Mouse (Mus musculus) retina, postnatal 7 days (tissue): ENCODE measurements around the gene Efcab3.
"Not testable (repeated sequence)": the region's sequence is repeated elsewhere in the genome, so short reads cannot be mapped to it uniquely, and the experiment has no call there.

Source experiments
- DNase-seq: peaks from one replicate; pipeline ENCODE4 v3.0.0-alpha.2; 2012; ENCODE audit warnings: low read depth, low spot score

Efcab3 gene

DNA sequence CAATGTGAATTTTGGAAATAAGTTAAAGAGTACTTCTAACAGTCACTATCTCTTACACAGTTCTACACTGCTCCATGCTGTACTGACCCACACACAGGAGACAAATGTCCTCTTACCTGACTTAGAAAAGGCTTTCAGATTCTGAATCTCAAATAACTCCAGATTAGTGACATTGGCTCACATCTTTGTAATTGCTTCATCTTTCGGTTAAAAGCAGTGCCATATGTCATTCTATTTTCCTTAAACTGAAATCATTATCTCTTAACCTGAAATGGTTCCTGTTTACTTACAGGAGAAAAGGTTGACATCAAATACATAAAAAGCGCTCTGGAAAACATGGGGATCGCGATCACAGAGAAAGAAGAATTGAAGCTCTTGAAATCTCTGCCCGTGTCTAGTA is at the start of gene Efcab3:
Gene Efcab3, plus strand, starts transcription at position 301 of the 400 bp plus-strand sequence.
- DNase-seq: no peak

DNA sequence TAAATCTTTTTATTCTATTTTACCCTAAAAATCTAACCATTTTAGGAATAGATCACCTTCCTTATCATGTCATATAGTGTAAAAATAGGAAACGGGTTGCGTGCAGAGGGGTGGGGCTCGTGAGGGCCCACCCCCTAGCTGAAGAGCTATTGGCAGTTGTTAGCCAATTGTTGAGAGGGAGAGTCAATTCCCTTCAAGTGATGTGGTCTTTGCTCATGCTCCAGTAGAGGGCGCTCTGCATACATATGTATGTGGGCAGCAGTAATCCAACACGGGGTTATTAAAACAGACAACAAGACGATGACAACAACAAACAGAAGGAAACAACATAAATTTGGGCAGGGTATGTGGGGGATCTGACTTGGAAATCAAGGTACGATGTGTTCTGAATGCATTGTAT is 42.3 kb upstream of the Efcab3 start:
- DNase-seq: no peak

DNA sequence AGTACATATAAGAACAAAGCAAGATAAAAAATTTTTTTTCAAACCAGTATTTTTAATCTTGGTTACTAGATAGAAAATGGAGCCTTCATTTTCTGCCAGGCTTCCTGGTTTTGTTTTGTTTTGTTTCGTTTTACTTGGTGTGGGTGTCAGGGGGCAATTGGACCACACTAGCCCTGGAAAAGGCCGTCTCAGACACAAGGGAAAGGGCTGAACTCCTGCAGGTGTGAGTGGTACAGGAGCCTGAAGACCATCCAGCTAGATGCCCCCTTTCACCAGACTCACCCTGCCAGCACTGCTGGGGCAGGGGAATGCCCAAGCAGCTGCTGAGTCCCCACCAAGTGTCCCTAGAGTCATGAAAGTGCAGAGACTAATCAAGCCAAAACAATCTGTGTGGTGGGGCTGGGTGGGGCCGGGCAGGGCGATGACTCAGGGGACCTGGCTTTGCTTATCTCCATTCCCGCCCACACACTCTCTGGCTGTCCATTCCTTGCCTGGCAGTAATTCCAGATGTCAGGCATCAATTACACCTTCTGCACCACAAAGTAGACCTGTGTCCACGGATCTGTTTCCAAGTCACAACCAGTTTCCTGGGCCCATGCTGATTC is 34.5 kb upstream of the Efcab3 start:
- no peak for DNase-seq

DNA sequence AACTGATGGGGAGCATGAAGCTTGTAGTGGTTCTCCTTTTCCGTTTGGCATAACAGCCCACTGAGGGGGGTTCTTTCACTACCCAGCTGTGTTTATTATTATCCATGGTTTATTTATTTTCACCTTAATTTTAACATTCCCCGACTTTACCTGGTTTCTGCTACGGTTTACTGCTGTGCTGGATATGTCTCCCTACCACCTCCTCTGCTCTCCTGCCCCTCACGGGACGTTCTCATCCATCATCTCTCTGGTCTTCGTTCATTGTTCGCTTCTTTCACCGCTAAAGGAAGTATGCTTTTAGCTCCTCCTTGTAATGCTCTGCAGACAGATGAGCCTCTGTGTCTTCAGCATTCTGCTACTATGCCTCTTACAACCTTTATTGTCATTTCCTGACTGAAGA is 33.9 kb upstream of the Efcab3 start:
- no peak for DNase-seq

DNA sequence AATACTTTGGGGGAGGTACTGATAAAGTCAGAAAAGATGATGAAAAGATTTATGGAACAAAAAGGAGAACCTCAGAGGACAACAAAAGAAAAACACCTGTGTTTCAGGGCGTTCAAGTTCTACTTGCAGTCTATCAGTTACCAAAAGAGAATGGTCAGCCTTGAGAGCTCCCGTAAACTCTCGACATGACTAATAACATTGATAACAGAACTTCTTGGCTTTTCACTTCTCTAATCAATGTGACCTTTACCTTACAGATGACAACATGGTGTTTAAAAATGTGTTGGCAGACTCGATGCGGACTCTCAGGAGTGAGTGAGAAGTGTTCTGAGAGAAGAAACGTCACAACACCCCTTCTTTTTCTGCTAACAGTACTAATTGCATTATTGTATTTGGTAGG is 33.2 kb upstream of the Efcab3 start:
- DNase-seq: no peak

DNA sequence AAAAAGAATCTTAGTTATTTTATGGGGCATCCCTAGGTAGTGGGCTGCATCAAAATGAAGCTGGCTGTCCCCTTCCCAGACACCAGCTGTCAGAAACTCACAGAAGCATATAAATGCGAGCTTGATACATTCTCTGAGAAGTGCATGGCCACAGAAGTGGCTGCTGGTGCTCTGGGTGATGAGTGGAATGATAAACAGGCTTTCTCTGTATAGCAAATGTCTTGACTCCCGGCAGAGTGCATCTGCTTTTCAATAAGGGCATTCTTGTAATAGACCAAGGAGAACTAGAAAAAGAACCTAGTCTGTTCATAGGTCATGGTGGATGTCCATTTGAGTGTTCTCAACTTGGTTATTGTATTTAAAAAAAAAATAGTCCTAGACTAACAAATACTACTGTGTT is 32.3 kb upstream of the Efcab3 start:
- DNase-seq: no peak

DNA sequence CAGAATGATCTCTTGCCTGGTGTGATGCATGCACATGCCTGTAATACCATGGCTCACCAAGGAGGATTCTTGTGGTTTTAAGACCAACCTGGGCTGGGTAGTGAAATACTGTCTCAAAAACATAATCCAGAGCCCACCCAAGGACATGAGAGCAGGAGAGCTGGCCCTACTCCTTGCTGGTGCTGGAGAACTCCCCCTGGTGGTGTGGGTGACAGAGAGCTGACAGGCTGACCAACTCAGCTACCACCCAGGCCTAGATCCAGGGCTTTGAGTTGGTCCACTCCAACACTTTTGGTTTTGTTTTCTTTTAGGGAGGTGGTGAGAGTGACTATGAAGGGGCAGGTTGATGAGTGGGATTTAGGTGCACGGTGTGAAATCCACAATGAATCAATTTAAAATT is 28.3 kb upstream of the Efcab3 start:
- no peak for DNase-seq

DNA sequence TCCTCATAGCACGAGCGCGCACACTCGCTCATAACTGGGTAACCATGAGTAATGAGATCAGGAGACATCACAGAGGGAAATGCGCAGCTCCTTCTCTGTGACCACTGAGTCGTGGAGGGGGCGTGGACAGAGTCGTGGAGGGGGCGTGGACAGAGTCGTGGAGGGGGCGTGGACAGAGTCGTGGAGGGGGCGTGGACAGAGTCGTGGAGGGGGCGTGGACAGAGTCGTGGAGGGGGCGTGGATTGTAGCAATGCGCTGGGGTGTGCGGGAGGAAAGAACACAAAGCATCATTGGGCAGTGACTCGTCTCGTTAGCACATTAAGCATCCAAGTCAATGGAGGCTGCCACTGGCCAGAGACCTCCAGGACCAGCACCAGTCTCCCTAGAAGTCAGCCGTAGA is 49.1 kb downstream of the Efcab3 start:
- not testable (repeated sequence) for DNase-seq

DNA sequence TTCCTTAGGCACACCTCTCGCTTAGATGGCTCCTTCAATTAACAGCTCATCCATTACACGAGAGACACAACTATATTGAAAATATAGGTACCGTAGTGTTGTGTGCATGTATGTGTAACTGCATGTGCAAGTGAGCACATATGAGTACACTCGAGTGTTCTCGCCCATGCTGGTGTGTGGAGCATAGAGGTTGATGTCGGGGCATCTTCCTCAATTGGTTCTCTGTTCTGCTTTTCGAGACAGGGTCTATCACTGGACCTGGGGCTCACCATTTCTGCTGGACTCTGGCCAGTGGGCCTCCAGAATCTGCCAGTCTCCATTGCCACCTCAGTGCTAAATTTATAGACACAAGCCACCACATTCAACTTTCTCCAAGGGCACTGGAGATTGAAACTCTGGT is 54.4 kb downstream of the Efcab3 start:
- DNase-seq: no peak

DNA sequence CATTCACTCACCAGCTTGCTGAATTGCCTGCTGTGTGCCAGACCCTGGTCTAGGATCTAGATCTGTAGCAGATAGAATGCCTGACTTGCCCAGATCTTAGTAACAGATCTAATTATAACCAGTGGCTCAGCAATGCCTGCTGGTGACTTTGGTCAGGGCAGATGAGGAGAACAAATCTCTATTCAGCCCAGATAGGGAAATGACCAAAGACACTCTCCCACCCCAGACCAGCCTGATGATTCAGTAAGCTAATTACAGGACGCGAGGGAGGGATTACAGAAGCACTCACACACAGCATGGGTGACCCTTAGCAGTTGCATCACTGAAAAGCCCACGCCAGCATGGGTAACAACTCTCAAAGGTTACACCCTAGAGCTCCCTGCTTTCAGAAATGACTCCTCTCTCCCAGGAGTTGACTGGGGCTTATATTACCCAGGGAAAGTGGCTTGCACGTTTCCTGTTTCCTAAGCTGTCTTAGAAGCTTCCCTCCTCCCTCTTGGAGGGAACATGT is 57.2 kb downstream of the Efcab3 start:
- DNase-seq: no peak

DNA sequence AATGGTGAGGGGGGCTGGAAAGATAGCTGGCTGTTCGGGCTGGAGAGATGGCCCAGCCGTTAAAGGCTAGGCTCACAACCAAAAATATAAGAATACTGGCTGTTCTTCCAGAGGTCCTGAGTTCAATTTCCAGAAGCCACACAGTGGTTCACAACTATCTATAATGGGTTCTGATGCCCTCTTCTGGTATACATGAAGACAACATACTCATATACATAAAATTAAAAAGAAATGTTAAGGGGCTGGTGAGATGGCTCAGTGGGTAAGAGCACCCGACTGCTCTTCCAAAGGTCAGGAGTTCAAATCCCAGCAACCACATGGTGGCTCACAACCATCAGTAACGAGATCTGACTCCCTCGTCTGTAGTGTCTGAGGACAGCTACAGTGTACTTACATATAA is 58.4 kb downstream of the Efcab3 start:
- not testable (repeated sequence) for DNase-seq

DNA sequence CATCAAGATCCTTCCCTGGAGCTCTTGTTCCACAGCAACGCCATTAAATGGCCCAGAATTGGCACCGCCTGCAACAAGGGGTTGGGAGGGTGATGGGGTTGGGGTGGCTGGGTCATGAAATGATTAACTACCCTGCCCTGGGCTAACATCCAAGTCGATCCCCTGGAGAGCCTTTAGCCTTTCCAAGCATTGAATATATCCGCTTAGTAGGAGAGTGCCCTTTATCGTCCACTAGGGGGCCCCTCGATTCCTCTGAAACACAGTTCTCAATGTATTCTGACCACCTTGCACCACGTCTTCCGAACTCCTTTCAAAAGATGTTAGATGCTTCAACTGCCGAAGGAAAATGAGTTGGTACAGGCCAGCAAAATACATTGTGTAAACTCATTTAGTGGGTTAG is 60.6 kb downstream of the Efcab3 start:
- peak; percentile 62 for DNase-seq

DNA sequence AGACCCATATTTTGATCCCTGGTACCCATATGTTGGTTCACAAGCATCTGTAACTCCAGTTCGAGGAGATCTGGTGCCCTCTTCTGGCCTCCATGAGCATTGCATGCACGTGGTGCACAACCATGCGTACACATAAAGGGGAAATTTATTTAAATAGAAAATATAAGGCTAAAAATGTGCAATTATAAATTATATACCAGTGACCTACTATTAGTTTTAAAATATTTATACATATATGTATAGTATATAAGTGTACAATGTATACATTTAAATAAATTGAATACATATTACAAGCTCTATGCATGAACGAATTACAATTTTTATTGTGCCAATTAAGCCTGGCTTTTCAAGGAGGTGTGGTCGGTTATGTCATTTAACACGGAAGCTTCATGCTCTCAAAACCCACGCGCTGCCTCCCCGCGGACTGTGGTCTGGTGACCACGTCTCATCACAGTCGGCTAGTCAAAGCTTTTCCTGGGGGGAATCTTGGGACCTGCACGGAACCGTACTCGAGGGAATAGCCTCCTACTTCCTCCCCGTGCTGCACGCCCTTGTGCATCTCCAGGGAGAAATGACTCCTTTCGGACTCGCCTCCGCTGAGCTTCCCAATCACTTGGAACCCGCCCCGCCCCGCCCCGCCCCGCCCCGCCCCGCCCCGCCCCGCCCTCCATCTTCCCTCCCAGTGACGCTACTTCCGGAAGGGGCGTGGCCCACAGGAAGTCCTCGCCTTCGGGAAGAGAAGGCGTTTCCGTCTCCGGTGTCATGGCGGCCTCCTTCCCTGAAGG is 62.5 kb downstream of the Efcab3 start, which contains the start of gene Mettl2:
Gene Mettl2, plus strand, starts transcription at position 691 of the 785 bp plus-strand sequence.
- DNase-seq: peak; percentile 84

DNA sequence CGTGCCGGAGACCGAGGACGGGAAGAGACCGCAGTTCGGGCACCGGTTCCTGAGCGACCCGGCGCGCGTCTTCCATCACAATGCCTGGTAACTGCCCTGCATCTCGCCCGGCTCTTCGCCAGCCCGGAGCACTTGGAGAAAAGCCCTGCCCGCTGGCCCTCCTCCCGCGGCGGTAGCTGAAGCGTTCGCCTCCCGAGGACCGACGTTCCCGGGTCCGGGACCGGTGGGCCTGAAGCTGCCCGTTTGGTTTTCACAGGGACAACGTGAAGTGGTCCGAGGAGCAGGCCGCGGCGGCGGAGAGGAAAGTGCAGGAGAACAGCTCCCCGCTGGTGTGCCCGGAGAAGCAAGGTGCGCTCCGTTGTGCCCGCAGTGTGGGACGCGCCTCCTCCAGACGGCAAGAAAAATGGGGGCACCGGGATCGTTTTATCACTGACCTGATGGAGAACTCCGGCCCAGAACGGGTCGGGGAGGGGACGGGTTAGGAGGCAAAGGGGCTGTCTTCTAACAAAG is 63.2 kb downstream of the Efcab3 start:
- no peak for DNase-seq

DNA sequence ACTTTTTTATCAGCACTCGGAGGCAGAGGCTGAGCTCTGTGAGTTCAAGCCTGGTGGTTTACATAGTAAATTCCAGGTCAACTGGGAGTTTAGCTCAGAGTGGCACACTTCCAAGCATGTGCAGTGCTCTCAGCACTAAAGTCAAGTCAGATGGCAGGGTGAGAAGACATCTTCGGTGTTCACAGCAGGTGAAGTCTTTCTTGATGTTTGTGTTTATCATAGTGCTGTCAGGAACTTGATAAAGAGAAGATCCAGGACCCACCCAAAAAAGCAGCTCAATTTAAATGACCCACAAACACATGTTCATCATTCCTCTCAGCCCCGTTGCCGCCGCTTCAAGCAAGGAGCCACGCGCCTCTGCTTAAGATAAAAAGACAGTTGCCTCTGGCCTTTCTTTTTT is 72.3 kb downstream of the Efcab3 start:
- no peak for DNase-seq

DNA sequence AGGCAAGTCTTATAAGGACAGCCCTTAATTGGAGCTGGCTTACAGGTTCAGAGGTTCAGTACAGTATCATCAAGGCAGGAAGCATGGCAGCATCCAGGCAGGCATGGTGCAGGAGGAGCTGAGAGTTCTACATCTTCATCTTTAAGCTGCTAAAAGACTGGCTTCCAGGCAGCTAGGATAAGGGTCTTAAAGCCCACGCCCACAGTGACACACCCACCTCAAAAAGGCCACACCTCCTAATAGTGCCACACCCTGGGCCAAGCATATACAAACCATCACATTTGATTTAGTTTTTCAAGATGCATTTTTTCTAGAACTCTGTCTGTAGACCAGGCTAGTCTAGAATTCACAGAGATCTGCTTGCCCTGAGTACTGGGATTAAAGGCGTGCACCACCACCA is 73.9 kb downstream of the Efcab3 start:
- not testable (repeated sequence) for DNase-seq

DNA sequence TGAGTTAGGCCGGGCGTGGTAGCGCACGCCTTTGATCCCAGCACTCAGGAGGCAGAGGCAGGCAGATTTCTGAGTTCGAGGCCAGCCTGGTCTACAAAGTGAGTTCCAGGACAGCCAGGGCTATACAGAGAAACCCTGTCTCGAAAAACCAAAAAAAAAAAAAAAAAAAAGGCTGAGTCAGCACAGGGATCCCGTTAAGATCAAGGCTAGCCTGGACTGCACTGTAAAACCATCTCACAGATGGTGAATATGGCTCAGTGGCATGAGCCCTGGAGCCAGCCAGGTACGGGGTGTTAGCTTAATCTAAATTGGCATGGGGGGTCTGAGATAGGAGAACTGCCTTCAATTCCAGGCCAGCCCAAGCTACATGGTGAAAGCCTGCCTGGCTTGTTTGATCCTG is 77.1 kb downstream of the Efcab3 start:
- not testable (repeated sequence) for DNase-seq

DNA sequence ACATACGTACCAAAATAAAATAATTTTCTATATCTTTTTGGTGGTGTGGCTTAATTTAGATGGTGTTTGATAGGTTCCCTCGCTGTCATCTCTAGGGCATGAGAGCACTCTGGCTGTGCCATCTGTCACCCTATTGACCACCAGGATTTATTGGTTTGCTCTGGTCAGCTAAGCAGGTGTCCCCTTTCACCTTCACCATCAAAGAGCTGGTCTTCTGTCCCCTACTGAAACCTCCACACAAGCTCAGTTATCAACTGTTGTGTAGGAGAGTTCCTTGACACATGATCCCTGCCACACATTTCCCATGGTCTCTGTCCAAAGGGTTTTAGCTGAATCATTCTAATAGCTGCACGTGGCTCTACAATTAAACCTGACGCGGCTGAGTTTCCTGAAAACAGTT is 77.7 kb downstream of the Efcab3 start:
- no peak for DNase-seq

DNA sequence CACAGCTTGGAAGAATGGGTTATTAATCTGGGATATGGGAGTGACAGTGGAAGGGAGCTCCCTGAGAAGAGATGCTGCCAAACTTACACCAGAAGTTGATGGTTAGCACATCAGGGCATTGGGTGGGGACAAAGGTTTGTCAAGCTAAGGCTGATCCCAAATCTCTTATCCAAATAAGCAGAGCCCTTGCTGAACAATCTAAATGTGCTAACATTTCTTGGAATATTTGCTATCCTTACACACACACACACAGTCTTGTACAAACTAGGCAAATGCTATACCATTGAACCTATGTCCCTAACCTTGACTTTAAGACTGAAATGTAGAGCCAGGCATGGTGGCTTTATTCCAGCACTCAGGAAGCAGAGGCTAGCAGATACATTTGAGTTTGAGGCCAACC is 80.2 kb downstream of the Efcab3 start:
- no peak for DNase-seq

DNA sequence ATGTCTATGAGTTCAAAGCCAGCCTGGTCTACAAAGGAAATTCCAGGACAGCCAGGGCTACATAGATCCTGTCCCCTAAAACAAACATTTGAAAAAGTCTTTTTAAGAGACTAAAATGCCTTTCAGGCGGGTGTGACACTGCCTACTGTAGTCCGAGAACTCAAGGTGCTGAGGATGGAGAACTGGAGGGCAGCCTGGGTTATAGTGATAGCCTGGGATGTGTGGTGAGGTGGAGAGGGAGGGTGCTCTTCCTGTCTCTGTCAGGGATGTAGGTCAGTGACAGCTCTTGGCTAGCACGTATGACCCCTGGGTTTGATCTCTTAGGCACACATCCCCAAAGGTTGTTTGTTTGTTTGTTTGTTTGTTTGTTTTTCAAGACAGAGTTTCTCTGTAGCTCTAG is 80.7 kb downstream of the Efcab3 start:
- no peak for DNase-seq

DNA sequence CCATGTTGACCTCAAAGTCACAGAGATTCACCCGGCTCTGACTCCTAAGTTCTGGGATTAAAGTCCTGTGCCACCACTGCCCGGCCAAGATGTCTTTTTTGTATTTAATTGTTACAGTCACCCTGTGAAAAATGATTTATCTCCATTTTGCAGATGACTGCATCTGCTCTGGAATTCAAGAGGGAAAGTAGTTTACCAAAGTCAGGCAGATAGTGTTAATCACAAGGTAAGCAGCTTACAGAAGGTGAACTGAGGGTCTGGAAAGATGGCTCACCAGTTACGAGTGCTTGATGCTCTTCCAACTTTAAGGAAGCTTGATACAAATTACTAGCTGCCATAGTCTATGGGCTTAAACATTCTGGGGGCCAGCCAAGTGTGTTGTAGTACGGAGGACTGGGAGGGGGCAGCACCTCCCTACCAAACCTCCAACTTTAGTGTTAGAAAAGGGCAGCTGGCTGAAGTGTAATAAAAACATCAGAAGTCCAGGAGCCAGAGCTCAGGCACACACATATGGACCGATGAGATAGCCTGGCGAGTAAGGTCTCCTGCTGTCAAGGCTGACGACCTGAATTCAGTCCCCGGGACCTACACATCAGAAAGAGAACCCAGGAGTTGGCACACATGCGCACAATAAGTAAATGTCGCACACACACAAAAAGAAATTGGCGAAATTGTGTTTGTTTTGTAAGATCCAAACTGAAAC is 81.3 kb downstream of the Efcab3 start:
- no peak for DNase-seq

DNA sequence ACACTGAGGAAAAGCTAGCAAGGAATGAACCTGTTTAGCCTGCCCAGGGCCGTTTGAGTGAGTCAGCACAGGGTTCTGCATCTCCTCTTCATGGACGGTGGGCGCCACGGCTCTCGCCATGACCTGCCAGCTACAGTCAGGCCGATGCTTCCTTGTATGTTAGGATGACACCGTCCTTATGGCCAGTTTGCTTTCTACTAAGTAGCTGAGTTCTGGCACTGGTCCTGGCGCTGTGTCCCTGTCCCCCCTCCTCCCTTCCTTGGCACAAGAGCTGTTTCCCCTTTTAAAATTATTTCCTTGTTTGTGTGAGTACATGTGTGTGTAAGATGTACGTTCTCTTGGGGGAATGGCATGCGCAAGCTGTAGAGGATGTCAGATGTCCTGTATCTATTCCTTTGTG is 81.8 kb downstream of the Efcab3 start:
- DNase-seq: no peak
